Mouse (Mus musculus) kidney, adult 18-20 months (tissue): Measurements from ENCODE around the gene Olfr101.

Experiments
- DNase-seq: peaks from one replicate; pipeline ENCODE4 v3.0.0; 2021

Gene Olfr101

GRCm38 (mm10) chr17:37304213-37304612 is at the start of gene Olfr101:
Gene Olfr101, minus strand, starts transcription at chr17:37304313.
- no peak for DNase-seq

DNA sequence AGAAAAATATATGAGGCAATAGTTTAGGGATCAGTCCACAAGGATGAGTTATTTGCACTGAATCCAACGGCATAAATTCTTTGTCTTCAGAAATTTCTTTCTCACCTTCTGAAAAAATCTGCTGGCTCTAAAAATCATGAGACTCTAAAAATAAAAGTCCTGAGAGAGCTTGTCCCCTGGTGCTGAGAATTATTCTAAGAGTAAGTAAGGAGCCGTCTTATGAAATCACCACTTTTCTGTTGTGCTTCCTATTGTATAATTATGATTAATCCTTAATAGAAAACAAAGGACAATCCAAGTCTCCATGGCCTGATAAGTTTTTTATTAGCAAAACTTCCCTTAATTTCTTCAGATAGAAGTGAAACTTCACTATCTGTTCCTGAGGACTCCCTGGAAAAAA is 35.5 kb upstream of the Olfr101 start, which contains the start of gene Olfr103:
Olfr103 (minus strand) TSS at position 101 of the 400 bp plus-strand sequence.
- no peak for DNase-seq

DNA sequence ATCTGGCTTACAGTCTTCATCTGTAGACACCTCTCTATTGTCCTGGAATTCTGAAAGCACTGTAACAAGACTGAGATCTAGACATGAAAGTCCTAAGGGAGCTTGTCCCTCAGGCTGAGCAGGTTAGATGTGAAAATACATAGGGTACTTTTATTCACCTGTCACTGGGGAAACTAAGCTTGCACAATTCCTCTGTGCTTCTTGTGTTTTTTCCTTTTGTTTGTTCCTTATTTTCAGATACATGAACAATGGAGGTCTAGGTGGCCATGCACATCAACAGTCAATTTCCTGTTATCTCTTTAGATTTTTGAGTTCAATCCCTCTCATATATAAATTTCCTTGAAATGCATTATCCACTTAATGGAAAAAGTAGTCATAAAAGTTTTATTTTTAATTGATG is 12.8 kb upstream of the Olfr101 start, which contains the start of gene Olfr102:
Olfr102 (minus strand) TSS at position 101 of the 400 bp plus-strand sequence.
- no peak for DNase-seq

DNA sequence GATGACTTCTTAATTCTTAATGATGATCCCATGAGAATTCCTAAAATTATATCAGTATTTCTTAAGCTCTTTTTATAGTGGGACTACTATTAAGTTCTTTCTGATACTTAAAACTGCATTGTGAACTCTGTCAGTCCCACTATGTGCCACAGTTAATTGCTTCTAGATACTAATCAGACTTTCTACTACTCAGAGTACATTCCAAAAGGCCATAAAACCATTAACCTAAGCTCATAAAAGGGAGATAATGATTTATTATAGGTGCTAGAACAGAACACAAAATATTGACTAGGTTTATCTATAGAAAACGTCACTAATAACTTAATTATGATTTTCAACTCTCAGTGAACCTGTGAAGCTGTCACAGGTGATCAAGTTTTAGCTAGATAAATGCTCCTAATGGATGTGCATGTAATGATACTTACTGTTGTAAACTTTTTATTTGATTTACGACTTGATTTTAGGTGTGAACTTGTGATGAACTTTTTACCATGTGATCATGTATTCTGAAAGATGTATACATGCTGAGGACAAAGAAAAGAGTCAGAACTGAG is 6.1 kb upstream of the Olfr101 start:
- DNase-seq: no peak

DNA sequence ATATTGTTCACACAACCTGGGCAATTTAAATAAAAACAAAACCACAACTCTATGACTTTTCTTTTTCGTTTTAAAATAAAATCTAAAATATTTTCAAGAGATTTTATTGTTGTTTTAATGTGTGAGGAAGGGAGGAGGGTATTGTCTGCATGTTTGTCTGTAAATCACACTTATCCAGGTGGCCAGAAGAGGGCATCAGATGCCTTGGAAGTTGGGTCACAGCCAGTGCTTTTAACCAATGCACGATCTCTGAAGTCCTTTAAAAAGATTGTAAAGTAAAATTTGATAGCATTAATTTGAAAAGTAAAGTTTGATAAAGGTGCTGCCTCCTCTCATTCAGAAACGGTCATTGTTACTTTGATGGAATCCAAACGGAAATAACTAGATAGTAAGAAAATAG is 4.4 kb upstream of the Olfr101 start:
- no peak for DNase-seq

DNA sequence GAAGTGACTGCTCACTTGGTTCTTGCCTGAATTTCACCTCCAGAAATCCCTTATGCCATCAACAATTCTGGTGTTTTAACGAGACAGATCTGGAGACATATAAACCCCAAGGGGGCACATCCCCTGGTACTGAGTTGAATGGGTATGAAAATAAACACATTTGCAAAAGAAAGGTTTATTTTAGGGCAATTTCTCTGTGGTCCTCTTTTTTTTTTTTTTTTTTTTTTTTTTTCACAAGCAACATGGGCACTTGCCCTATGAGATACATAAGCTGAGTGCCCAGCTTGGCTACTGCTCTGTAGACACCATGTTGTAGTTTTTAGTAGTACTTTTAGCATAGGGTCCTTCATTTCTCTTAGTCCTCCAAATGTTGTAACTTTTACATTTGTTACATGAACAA is 20.8 kb downstream of the Olfr101 start, which contains the start of gene Olfr99:
Olfr99 (minus strand) TSS at position 101 of the 400 bp plus-strand sequence.
- DNase-seq: no peak

- DNase-seq: no peak
Measured at GRCm38 (mm10) chr17:37280331-37280730, 23.8 kb downstream of the Olfr101 start.

DNA sequence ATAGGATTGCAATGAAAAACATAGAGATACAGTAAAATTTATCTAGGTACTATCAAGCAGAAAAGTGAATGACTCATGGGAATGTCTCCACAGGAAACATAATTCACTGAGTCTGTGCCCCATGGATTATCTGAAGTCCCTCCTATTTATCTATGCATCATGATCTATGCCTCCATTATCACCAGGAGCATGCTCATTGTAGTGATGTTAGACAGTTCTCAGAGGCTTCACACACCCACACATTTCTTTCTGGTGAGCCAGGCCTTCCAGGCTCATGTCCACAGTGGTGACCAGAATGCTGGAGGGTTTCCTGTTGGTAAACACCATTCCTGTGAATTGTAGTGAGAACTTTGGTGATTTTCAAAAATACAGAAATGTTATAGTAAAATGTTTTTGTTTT is 27.5 kb downstream of the Olfr101 start:
- DNase-seq: no peak

GRCm38 (mm10) chr17:37275626-37276248 is 28.4 kb downstream of the Olfr101 start:
- DNase-seq: no peak

GRCm38 (mm10) chr17:37270702-37271092 is 33.4 kb downstream of the Olfr101 start:
- DNase-seq: peak; percentile 63

GRCm38 (mm10) chr17:37270058-37270701 is 33.9 kb downstream of the Olfr101 start, which contains the start of gene H2-M3:
Gene H2-M3, plus strand, starts transcription at chr17:37270220.
- DNase-seq: peak; percentile 93

DNA sequence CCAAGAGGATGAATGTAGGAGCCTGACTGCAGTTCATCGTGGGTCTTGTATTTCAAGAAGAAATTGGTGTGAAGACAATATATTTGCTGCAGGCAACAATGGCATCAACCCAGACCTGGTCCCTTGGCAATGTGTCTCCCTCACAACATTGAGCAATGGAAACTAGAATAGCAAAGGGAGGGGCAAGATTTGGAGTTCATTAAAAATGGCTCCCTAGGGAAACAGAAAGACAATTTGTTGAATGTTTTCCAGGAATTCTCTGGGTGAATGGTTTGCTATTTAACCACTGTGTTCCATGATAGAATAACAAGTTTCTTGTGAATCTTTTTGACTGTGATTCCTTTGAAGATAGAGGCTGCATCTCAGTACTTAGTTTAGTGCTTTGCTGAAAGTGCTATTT is 40.5 kb downstream of the Olfr101 start, which contains the start of gene Olfr98:
Olfr98 (minus strand) TSS at position 124 of the 400 bp plus-strand sequence.
- no peak for DNase-seq

DNA sequence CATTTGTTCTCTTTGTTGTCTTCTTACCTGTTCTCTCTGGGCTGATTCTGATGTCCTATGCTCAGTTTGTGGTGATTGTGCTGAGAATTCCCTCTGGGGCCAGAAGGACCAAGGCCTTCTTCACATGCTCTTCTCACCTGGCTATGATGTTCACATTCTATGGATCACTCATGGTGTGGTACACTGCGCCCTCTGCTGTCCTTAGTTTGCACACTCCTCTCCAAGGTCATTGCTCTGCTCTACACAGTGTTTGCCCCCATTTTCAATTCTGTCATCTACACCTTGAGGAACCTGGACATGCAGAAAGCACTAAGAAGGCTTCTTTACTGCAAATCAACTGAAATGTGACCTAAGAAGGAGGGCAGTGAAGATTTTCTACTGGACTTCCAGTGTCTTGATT is 53.6 kb downstream of the Olfr101 start:
- DNase-seq: peak; percentile 16

DNA sequence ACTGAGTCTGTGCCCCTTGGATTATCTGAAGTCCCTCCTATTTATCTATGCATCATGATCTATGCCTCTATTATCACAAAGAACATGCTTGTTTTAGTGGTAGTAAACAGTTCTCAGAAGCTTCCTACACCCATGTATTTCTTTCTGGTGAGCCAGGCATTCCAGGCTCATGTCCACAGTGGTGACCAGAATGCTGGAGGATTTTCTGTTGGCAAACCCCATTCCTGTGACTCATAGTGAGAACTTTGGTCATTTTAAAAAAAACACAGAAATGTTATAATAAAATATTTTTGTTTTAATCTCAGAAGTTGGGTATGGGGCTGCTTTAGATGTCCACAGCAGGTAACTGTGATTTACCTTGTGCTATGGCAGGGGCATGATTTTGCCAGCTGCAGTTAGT is 54.7 kb downstream of the Olfr101 start:
- no peak for DNase-seq
